Mouse (Mus musculus) stomach, embryonic 16.5 days (tissue): ENCODE measurements around the gene Grb10. TPM values are rescaled to one million over a fixed set of nuclear protein-coding genes. Genes with fewer than 3 reads are reported as not detected.
A peak's percentile ranks its signal among the peaks of the same experiment; 100 is the strongest.

Source experiments
- ATAC-seq: fragments of 200-750 bp; cut with Nextera tagmentation; 2 replicates; pipeline ENCODE4 v1.8.0; 2017; ENCODE audit warnings: moderate number of reproducible peaks, moderate TSS enrichment; ENCODE audit not compliant: insufficient read depth, low FRiP score
- H3K27ac ChIP-seq: fragments of 300-500 bp; sonication (generic); 2 replicates; pipeline ENCODE4 v1.5.1; 2014; ENCODE audit warnings: low read length
- H3K27me3 ChIP-seq: fragments of 300-500 bp; sonication (generic); 2 replicates; pipeline ENCODE4 v1.6.1; 2014; ENCODE audit warnings: low read length, control low read depth, mixed read lengths; ENCODE audit not compliant: control insufficient read depth, insufficient read depth
- H3K36me3 ChIP-seq: fragments of 300-500 bp; sonication (generic); 2 replicates; pipeline ENCODE4 v1.6.1; 2014; ENCODE audit warnings: low read length; ENCODE audit not compliant: control insufficient read depth, insufficient read depth
- H3K4me1 ChIP-seq: fragments of 300-500 bp; sonication (generic); 2 replicates; pipeline ENCODE4 v1.6.1; 2014; ENCODE audit warnings: low read length, control low read depth, mixed read lengths; ENCODE audit not compliant: control insufficient read depth, insufficient read depth
- H3K4me2 ChIP-seq: fragments of 300-500 bp; sonication (generic); 2 replicates; pipeline ENCODE4 v1.6.1; 2014; ENCODE audit warnings: low read depth, low read length, mixed read lengths
- H3K4me3 ChIP-seq: fragments of 300-500 bp; sonication (generic); replicated peaks from 2 replicates; pipeline ENCODE4 v1.5.1; 2014; ENCODE audit warnings: mild to moderate bottlenecking, low read length
- H3K9ac ChIP-seq: fragments of 300-500 bp; sonication (generic); 2 replicates; pipeline ENCODE4 v1.6.1; 2014; ENCODE audit warnings: low read length
- H3K9me3 ChIP-seq: fragments of 300-500 bp; sonication (generic); replicated peaks from 2 replicates; pipeline ENCODE4 v1.6.1; 2016; ENCODE audit warnings: low read length, control low read depth; ENCODE audit not compliant: control insufficient read depth
- WGBS: fragments of 180-500 bp; shearing (Covaris S2); extraction: QIAGEN DNeasy Blood & Tissue Kit; methylation state at CpG from one replicate; pipeline ENCODE4 v1.1.7; 2014; 5-methylcytosine and 5-hydroxymethylcytosine counted together
- polyA plus RNA-seq: library from polyadenylated mRNA; unstranded; fragments of >200 nt; fragmentation: Nextera tagmentation; extraction: Ambion mirVana; gene quantifications from 2 replicates; pipeline ENCODE4 v1.2.1, GENCODE M21; 2015

The Grb10 gene
- polyA plus RNA-seq, 1 experiment from 2014 or later, result 397 TPM

- Histone ChIP-seq H3K27me3 (no peaks in the 10 kb centered on the region), H3K4me2 (no peak overlapping the region), H3K4me3 (no peak overlapping the region), H3K27ac (peak overlapping the region; percentile 87), H3K4me1 (peaks cover 18% of the 10 kb centered on the region), H3K36me3 (peaks cover 15% of the 10 kb centered on the region), H3K9me3 (0 out of 2 replicates have a peak, but pooled peaks cover 3% of the 10 kb centered on the region), H3K9ac (no peak overlapping the region)
- WGBS, result 40% methylated on average over 6 of the region's 6 CpGs
- peak; percentile 65 for ATAC-seq
Observed at GRCm38 (mm10) chr11:11968830-11969229, 69.7 kb downstream of the Grb10 start.

DNA sequence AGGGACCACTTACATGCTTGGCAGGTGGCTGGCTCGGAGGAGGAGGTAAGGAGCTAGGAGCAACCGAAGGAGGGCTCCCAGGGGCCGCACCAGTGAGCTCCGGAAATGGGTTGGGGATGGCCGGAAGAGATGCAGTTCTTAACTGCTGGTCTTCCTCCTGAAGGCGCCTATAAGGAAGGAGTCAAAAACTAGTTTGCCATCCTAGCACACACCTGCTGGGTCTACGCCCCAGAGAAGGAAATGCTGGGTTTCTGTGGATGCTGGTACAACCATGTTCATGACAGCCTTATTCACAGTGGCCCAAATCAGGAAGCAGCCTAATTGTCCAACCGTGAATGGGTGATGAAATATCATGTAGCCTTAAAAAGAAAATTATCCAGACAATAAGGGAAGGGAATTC, 71.0 kb downstream of the Grb10 start:
- no peaks in the 10 kb centered on the region for H3K27me3 ChIP-seq
- no peak overlapping the region for H3K9ac ChIP-seq
- 88% methylated on average over 8 of the region's 8 CpGs for WGBS
- peaks cover 25% of the 10 kb centered on the region for H3K4me1 ChIP-seq
- H3K27ac ChIP-seq, result peak overlapping the region; percentile 6; the same call in 1 of the 2 replicates
- 0 out of 2 replicates have a peak, but pooled peaks cover 3% of the 10 kb centered on the region for H3K9me3 ChIP-seq
- no peak overlapping the region for H3K4me2 ChIP-seq
- ATAC-seq, result no peak
- no peak overlapping the region for H3K4me3 ChIP-seq
- peaks cover 15% of the 10 kb centered on the region for H3K36me3 ChIP-seq

- no peak for ATAC-seq
- H3K9me3 ChIP-seq, result 0 out of 2 replicates have a peak, but pooled peaks cover 3% of the 10 kb centered on the region
- 82% methylated on average over 3 of the region's 3 CpGs for WGBS
Observed at GRCm38 (mm10) chr11:11966220-11966619, 72.3 kb downstream of the Grb10 start.

DNA sequence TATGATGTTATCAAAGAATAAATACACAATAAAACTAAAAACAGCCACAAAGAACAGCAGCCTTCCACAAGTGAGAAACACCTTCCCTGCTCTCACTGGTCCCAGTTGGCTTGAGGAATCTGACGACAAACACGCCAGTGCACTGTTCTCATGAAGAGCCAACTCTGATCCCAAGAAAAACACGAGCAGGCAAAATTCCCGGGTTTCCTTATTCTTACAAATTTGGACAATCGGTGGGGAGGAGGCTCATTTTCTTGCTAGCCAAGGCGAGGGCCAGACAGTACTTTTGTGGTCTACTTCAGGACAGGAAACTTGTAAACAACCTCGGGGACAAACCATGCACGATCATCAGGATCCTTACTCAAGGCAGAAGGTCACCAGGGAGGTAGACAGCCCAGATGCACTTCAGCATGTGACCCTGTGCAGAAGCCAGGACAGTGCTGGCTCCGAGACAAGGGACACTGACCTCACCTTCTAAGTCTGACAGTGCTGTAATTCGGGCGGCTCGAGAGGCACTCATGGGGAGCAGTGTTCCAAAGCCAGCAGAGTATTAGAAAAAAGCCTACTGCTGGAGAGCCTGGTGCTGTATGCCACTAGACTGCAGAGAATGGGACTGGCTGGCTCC, 72.9 kb downstream of the Grb10 start:
- ATAC-seq, result no peak
- no peak overlapping the region for H3K4me2 ChIP-seq
- no peaks in the 10 kb centered on the region for H3K27me3 ChIP-seq
- no peak overlapping the region for H3K9ac ChIP-seq
- peaks cover 38% of the 10 kb centered on the region for H3K4me1 ChIP-seq
- H3K36me3 ChIP-seq, result 0 out of 2 replicates have a peak, but pooled peaks cover 7% of the 10 kb centered on the region
- H3K4me3 ChIP-seq, result no peak overlapping the region
- H3K9me3 ChIP-seq, result no peaks in the 10 kb centered on the region
- 59% methylated on average over 12 of the region's 12 CpGs for WGBS
- H3K27ac ChIP-seq, result peak overlapping the region; percentile 48

More at GRCm38 (mm10) chr11:11966220-11966619, 72.3 kb downstream of the Grb10 start:
- Histone ChIP-seq H3K27me3 (no peaks in the 10 kb centered on the region), H3K27ac (peak overlapping the region; percentile 48), H3K4me2 (no peak overlapping the region), H3K36me3 (peaks cover 11% of the 10 kb centered on the region; the same call in 1 of the 2 replicates), H3K4me1 (peaks cover 32% of the 10 kb centered on the region), H3K4me3 (no peak overlapping the region), H3K9ac (no peak overlapping the region)

DNA sequence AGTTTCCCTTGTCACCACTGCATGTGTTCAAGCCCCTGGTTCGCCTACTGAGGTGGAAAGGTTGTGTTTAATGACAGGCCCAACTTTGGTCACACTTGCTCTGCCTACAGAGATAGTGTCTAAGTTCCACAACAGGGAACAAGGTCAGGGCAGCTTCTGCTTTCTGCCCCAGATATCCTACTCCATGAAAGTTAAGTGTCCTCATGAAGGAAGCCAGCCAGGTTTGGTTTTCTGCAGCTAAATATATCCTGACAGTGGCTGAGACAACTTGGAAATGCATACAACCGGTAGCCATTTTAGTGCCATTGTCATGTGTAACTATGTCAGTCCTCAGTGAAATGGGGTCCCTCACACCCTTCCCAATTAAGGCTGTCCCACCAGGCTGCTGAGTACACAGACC, 73.8 kb downstream of the Grb10 start:
- no peak for ATAC-seq
- 93% methylated on average over 2 of the region's 2 CpGs for WGBS
- 0 out of 2 replicates have a peak, but pooled peaks cover 3% of the 10 kb centered on the region for H3K36me3 ChIP-seq

GRCm38 (mm10) chr11:11963587-11963986, 74.9 kb downstream of the Grb10 start:
- Histone ChIP-seq H3K4me2 (no peak overlapping the region), H3K27me3 (no peaks in the 10 kb centered on the region), H3K36me3 (0 out of 2 replicates have a peak, but pooled peaks cover 3% of the 10 kb centered on the region), H3K9me3 (no peaks in the 10 kb centered on the region), H3K4me1 (peaks cover 36% of the 10 kb centered on the region), H3K4me3 (no peak overlapping the region), H3K27ac (peak overlapping the region; percentile 69), H3K9ac (peak overlapping the region; percentile 13; the same call in 1 of the 2 replicates)
- WGBS, result 80% methylated on average over 3 of the region's 3 CpGs
- ATAC-seq, result no peak

More for the DNA sequence above, 73.8 kb downstream of the Grb10 start:
- Histone ChIP-seq H3K9ac (no peak overlapping the region), H3K9me3 (no peaks in the 10 kb centered on the region), H3K27ac (peak overlapping the region; percentile 26; the same call in 1 of the 2 replicates), H3K4me2 (no peak overlapping the region), H3K27me3 (no peaks in the 10 kb centered on the region), H3K4me3 (no peak overlapping the region), H3K4me1 (peaks cover 42% of the 10 kb centered on the region)

DNA sequence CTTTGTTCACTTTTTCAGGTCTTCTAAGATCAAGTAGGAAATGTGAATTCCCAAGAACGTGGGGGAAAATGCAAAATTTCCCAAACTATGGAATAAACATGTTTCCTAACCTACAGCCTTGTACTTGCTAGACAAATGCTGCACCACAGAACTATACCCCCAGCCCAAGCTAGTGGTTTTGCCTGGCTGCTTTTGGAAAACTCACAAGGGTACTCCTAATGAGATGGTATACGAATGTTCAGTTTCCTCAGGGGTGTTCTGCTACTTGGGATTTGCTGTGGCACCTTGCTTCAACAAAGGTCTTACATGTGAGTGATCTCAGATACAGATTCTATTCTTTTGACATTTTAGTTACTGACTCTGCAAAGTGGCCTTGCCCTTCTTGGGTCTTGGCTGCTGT, 75.4 kb downstream of the Grb10 start:
- Histone ChIP-seq H3K4me2 (no peak overlapping the region), H3K36me3 (0 out of 2 replicates have a peak, but pooled peaks cover 3% of the 10 kb centered on the region), H3K27ac (peak overlapping the region; percentile 69), H3K9ac (peak overlapping the region; percentile 19; the same call in 1 of the 2 replicates), H3K4me3 (no peak overlapping the region), H3K9me3 (no peaks in the 10 kb centered on the region), H3K4me1 (peaks cover 32% of the 10 kb centered on the region), H3K27me3 (no peaks in the 10 kb centered on the region)
- ATAC-seq, result no peak
- 73% methylated on average over 2 of the region's 2 CpGs for WGBS

- no peak overlapping the region for H3K4me2 ChIP-seq
- H3K4me3 ChIP-seq, result no peak overlapping the region
- H3K36me3 ChIP-seq, result 0 out of 2 replicates have a peak, but pooled peaks cover 3% of the 10 kb centered on the region
- H3K9ac ChIP-seq, result no peak overlapping the region
- WGBS, result 15% methylated on average over 5 of the region's 5 CpGs
- peaks cover 32% of the 10 kb centered on the region for H3K4me1 ChIP-seq
- H3K27me3 ChIP-seq, result no peaks in the 10 kb centered on the region
- peak; percentile 70 for ATAC-seq
- H3K27ac ChIP-seq, result peak overlapping the region; percentile 90
- no peaks in the 10 kb centered on the region for H3K9me3 ChIP-seq
Observed at GRCm38 (mm10) chr11:11962629-11962954, 75.9 kb downstream of the Grb10 start.

DNA sequence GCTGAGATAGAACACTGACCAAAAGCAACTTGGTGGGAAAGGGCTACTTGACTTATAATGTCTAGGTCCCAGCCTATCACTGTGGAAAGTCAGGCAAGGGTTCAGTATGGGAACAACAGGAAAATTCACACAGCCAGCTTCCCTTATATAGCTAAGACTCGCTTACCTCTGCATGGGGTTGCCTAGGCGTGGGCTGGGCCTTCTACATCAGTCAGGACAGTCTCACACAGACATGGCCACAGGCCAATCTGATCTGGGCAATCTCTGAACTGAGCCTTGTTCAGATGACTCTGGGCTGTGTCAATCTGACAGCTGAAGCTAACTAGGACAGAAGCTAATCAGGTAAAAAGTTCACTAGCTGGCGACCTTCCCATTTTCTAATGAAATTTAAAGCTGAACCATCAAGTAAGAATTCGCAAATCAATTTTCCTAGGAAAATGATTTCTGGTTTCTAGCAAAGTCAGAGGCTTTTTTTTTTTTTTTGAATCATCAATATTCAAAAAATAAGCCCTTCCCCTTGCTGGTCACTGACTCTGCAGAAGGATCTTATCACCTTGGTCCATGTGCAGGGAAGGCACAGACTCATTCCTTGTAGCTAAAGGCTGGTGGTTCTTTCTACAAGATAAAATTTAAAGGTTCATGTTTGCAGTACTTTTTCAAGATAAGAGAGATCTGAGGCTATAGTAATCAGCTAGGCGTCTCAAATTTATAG, 76.4 kb downstream of the Grb10 start:
- Histone ChIP-seq H3K4me3 (no peak overlapping the region), H3K4me2 (no peak overlapping the region), H3K9ac (no peak overlapping the region), H3K9me3 (no peaks in the 10 kb centered on the region), H3K27me3 (no peaks in the 10 kb centered on the region), H3K4me1 (peaks cover 32% of the 10 kb centered on the region), H3K36me3 (0 out of 2 replicates have a peak, but pooled peaks cover 3% of the 10 kb centered on the region), H3K27ac (peak overlapping the region; percentile 90)
- WGBS, result 48% methylated on average over 5 of the region's 5 CpGs
- peak; percentile 86 for ATAC-seq
